Mouse (Mus musculus): ENCODE results near the gene Dnm3. TPM values are rescaled to one million over a fixed set of nuclear protein-coding genes. Genes with fewer than 3 reads are reported as not detected.
A peak's percentile ranks its signal among the peaks of the same experiment; 100 is the strongest.

Gene Dnm3
- total RNA-seq, 1 experiment from 2014 or later: 10.4 TPM

DNA sequence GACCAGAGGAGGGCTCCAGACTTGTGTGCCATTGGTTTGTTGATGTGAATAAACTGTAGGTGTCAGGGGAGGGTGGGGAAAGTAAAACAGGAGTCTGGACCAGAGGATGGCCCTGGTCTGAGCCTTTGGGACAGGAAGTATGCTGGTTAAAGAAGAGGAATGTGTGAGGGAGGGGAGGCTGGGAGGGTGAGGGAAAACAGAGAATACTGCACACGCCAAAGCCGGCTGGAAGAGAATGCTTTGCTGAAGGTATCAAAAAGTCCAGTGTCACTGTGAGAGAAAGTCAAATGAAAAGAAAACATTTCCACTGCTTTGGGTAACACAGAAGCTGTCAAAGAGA lies 234.2 kb downstream of the Dnm3 start:
- no peak for DNase-seq

DNA sequence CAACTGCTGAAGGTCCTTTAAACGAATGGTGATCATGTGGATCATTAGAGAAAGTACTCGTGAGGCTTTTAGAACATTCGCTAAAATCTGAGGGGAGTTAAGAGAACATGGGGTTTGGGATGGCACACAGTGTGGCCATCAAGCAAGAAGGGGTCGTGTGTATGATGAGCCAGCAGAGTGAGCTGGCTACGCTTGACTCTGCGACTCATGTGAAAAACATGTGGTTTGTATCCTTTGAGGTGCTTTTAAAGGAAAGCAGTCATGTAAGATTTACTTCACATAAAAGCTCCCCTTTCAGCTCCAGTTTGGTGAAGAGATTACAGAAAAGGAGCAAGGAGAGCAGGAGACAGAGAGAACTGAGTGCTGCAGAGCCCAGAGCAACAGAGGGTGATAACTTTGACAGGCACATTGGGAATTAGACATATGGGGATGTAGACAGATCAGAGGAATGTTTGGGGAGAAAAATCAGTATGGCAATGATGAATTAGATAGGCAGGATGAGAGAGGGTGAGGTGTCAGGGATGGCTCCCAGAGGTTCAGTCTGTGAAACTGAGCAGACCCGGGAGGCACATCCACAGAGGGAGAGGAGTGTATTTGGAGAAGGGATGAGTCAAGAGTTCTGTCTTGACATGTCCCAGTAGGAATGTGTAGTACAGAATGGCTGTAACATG lies 234.7 kb downstream of the Dnm3 start:
- DNase-seq: no peak

GRCm38 (mm10) chr1:162240720-162241119 lies 237.1 kb downstream of the Dnm3 start:
- peak; percentile 28 for DNase-seq

GRCm38 (mm10) chr1:162238646-162239045 lies 239.2 kb downstream of the Dnm3 start:
- no peak for DNase-seq

- no peak for DNase-seq
Observed at GRCm38 (mm10) chr1:162236624-162237159, 241.1 kb downstream of the Dnm3 start.

GRCm38 (mm10) chr1:162225621-162226147 lies 252.2 kb downstream of the Dnm3 start:
- DNase-seq: no peak

DNA sequence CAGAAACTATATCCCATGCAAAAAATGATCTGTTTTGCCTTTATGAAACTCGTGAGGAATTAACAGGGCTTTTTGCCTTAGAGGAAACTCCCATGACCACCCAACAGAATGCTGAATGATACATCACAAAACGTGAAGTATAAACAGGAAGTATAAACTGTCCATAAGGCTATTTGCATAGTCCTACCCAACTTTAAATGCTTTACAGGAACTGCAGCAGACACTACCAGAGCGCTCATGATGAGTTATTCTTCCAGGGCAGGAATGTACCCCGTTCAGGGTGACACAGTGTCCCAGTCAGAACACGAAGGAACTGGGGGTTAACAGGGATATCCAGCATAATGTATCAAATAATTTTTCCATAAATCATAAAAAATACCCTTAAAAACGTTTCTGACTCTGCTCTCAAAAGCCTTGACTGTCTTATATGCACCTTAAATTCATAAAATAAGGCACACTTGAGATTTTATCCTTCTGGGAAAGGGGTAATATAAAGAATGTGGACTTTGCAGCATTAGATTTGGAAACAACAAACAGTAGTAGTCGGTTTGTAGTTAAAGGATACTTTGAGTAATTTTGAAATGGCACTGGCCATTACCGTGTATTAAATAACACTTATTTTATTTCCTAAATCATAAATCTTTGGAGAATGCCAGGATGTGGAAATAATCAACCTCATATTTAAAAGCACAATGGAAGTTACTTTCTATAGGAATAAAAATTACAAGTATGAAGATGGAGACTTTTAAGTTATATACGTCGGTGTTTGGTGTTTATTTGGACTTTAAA lies 252.8 kb downstream of the Dnm3 start:
- no peak for DNase-seq

GRCm38 (mm10) chr1:162224061-162224460 lies 253.8 kb downstream of the Dnm3 start:
- no peak for DNase-seq

- no peak for DNase-seq
Observed at GRCm38 (mm10) chr1:162223258-162223940, 254.4 kb downstream of the Dnm3 start.

DNA sequence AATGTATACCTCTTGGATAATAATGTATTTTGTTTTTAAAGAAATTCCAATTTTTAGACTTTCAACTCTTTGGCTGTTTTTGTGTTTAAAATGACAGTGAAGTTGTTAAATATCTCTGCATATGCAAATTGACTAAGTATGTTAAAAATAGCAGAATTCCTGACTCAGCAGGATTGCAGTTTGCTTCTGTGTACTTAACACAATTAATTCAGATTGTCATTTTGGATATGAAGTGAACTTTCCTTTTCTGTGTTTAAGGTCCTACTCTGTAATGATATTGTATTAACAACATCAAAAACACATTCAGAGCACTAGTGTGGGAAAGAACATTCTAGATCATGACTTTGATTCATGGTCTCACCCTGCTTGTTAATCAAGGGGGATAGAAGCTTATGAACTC lies 255.5 kb downstream of the Dnm3 start:
- DNase-seq: no peak

DNA sequence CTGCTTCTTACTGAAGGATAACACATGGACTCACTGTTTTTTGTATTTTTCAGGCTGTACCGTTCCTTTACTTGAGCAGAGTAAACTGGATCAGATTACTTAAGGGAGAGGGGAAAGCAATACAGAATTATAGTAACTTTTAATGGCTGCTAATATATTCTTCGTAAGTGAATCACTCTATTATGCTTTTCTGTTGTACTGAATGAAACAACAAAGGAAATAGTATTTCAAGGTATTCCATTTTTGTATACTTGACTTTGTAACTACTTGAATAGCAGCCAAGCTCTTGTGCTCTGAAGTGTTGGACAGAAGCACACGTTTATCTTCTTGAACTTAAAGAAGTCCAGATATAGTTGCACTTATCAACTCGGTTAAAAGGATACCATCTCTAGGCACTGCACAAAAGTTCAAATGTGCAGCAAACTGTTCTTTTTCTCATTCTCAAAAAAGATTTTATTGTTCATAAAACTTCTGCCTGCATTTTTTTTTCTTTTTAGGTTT lies 256.0 kb downstream of the Dnm3 start:
- no peak for DNase-seq

- DNase-seq: no peak
Observed at GRCm38 (mm10) chr1:162220891-162221290, 256.9 kb downstream of the Dnm3 start.

GRCm38 (mm10) chr1:162219781-162220180 lies 258.1 kb downstream of the Dnm3 start:
- no peak for DNase-seq

- DNase-seq: no peak
Observed at GRCm38 (mm10) chr1:162218530-162219180, 259.2 kb downstream of the Dnm3 start.

- DNase-seq: peak; percentile 58
Observed at GRCm38 (mm10) chr1:162217340-162217974, 260.4 kb downstream of the Dnm3 start.

GRCm38 (mm10) chr1:162216656-162217055 lies 261.2 kb downstream of the Dnm3 start:
- no peak for DNase-seq

- no peak for DNase-seq
Observed at GRCm38 (mm10) chr1:162215743-162216142, 262.1 kb downstream of the Dnm3 start.

DNA sequence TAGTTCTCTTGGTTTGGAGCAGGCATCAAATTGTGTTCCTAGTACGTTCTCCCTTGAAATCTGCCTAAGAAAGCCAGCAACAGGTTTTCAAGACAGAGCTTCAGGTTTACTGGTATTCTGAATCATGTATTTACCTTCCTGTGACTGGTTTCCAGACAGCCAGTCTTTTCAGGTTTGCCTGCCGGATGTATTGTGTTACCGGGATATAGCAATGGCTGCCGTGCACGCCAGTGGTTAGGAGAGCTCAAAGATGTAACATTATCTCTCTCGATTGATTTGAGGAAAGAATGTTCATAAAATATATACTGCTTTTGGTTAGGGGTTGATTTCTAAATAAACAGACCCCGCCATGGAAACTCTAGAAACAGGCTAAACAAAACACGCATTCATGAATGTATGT lies 264.8 kb downstream of the Dnm3 start:
- no peak for DNase-seq

DNA sequence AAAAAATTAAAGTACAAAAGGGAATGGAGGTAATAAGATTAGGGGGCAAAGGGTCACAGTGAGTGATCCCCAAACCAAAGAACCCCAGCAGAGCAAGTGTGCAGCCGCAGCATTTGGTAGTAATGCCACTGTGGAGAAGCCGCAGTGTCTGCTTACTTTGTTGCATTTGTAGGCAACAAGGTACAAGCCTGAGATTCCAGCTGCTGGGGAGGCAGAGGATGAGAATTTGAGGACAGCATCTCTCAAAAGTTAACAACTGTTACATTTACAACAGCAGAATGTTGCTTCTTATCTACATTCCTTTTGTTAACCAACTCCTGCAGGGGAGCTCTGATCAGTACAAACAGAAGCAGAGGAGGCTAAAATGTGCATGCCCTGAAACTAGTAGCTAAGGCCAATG lies 267.3 kb downstream of the Dnm3 start:
- no peak for DNase-seq

DNA sequence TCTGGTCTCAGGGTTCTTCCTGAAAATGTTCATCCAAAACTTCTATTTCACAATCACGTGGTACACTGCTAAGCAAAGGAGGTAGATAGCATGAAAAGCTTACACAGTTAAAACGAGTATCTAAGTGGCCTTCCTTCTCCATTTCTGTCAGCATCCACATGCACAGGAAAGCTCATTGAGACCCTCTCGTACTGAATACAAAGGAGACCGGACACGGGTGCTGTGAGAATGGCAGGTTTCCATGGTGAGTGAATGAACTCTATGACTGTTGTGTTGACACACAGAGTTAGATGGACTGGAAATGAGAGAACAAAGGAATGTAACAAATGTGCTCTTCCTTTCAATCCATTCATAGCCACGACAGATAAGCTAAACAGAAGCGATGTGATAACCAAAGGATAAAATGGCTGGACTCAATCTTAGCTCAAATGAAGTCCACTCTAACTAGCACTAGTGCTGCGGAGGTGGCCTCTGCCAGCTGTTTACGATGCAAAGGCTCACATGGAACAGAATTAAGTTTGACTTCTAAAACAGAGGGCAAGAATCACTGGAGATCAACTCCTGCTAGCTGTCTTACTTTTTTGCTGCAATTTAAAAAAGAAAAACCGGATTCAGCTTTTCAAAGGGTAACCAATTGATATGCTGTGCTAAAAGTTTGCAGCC lies 268.2 kb downstream of the Dnm3 start:
- no peak for DNase-seq

DNA sequence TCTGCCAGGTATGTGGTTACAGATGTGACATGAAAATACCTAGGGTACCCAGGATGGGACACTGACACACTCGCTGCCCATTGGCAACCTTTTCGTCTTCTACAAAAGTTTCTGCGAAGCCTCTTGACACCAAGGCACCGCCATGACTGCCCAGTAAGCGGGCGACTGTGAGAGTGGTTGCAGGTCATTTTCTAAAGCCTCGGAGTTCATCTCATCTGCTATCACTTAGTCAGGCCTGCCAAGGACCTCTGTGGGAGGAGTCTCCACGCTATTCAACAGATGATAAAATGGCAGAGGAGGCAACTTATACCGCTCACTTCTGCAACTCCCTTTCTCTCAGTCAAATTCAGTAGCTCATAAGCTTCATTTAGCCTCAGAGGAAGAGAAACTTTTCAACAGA lies 268.8 kb downstream of the Dnm3 start:
- no peak for DNase-seq

Data from adrenal gland, postnatal 14 days (tissue).